Mouse (Mus musculus) liver, embryonic 14.5 days (tissue): ENCODE data around the gene Hoxb8. TPM values are rescaled to one million over a fixed set of nuclear protein-coding genes. Genes with fewer than 3 reads are reported as not detected.
A peak's percentile ranks its signal among the peaks of the same experiment; 100 is the strongest.

Experiments
- ATAC-seq: fragments of 200-750 bp; cut with Nextera tagmentation; 2 replicates; pipeline ENCODE4 v1.8.0; 2017; ENCODE audit warnings: moderate number of reproducible peaks, mild to moderate bottlenecking, moderate library complexity; ENCODE audit not compliant: insufficient read depth
- DNase-seq, 3 experiments: peaks; one replicate each; pipeline ENCODE4 v3.0.0-alpha.2; 2012 to 2013; ENCODE audit warnings: low read depth in 3 of 3, low spot score in 3 of 3
- H3K27ac ChIP-seq: fragments of 300-500 bp; sonication (generic); 2 replicates; pipeline ENCODE4 v1.5.1; 2014; ENCODE audit warnings: moderate library complexity, mild to moderate bottlenecking, control low read depth, inconsistent platforms
- H3K27me3 ChIP-seq: fragments of 300-500 bp; sonication (generic); 2 replicates; pipeline ENCODE4 v1.6.1; 2014; ENCODE audit warnings: mild to moderate bottlenecking, low read length, moderate library complexity; ENCODE audit not compliant: control insufficient read depth, insufficient read depth
- H3K36me3 ChIP-seq: fragments of 300-500 bp; sonication (generic); replicated peaks from 2 replicates; pipeline ENCODE4 v1.6.1; 2014; ENCODE audit warnings: low read depth; ENCODE audit not compliant: control insufficient read depth, insufficient read depth
- H3K4me1 ChIP-seq, 2 experiments: fragments of 200-500 bp in 1 of 2; fragments of 300-500 bp in 1 of 2; sonication (generic) in 1 of 2; replicated peaks; 2 replicates each; pipeline ENCODE4 v1.6.1; 2012 to 2014; ENCODE audit warnings: antibody characterized with exemption in 1 of 2, inconsistent platforms in 1 of 2, low read length in 1 of 2; ENCODE audit not compliant: control insufficient read depth in 2 of 2, insufficient read depth in 2 of 2
- H3K4me2 ChIP-seq: fragments of 300-500 bp; sonication (generic); 2 replicates; pipeline ENCODE4 v1.6.1; 2014; ENCODE audit warnings: low read depth, mild to moderate bottlenecking, control low read depth, moderate library complexity
- H3K4me3 ChIP-seq, 2 experiments: fragments of 200-500 bp in 1 of 2; fragments of 300-500 bp in 1 of 2; sonication (generic) in 1 of 2; 2 replicates each; pipeline ENCODE4 v1.5.1; 2012 to 2014; ENCODE audit warnings: low read depth in 2 of 2, low read length in 2 of 2, mild to moderate bottlenecking in 2 of 2, control low read depth in 1 of 2, inconsistent platforms in 1 of 2, moderate library complexity in 1 of 2; ENCODE audit not compliant: insufficient read depth in 1 of 2
- H3K9ac ChIP-seq: fragments of 300-500 bp; sonication (generic); replicated peaks from 2 replicates; pipeline ENCODE4 v1.6.1; 2014; ENCODE audit warnings: mild to moderate bottlenecking, control low read depth, moderate library complexity
- H3K9me3 ChIP-seq: fragments of 300-500 bp; sonication (generic); 2 replicates; pipeline ENCODE4 v1.6.1; 2016; ENCODE audit warnings: low read length, mixed read lengths; ENCODE audit not compliant: control insufficient read depth
- CTCF ChIP-seq: IDR thresholded peaks from 2 replicates; pipeline ENCODE4 v1.5.1; 2016; ENCODE audit warnings: antibody characterized with exemption, low read depth, control low read depth
- EP300 ChIP-seq: IDR thresholded peaks from 2 replicates; pipeline ENCODE4 v1.6.1; 2016; ENCODE audit warnings: antibody characterized with exemption, low read depth
- WGBS: fragments of 180-500 bp; shearing (Covaris S2); extraction: QIAGEN DNeasy Blood & Tissue Kit; methylation state at CpG from one replicate; pipeline ENCODE4 v1.1.7; 2014; ENCODE audit not compliant: insufficient replicate concordance; 5-methylcytosine and 5-hydroxymethylcytosine counted together
- polyA plus RNA-seq, 2 experiments: library from polyadenylated mRNA; depleted of rRNA in 1 of 2; stranded (reverse) in 1 of 2; unstranded in 1 of 2; fragments of >200 nt; fragmentation: Nextera tagmentation in 1 of 2; extraction: Ambion mirVana in 1 of 2; gene quantifications; 2 replicates each; pipeline versions ENCODE4 v1.2.1 to v1.2.3; 2012 to 2014

Hoxb8 gene
- polyA plus RNA-seq, 2 experiments: 0.03 TPM; not detected in 1

GRCm38 (mm10) chr11:96316696-96317607 is 35.2 kb downstream of the Hoxb8 start:
- Histone ChIP-seq H3K4me2 (no peak overlapping the region), H3K27ac (no peak overlapping the region), H3K4me1 (no peaks in the 10 kb centered on the region), H3K4me3 (no peak overlapping the region), H3K9me3 (no peaks in the 10 kb centered on the region), H3K9ac (no peak overlapping the region), H3K36me3 (no peaks in the 10 kb centered on the region), H3K27me3 (peaks cover 93% of the 10 kb centered on the region)
- TF ChIP-seq CTCF (no peak), EP300 (no peak)
- DNase-seq (no peak), ATAC-seq (no peak)
- WGBS: 21% methylated on average over 18 of the region's 18 CpGs

GRCm38 (mm10) chr11:96317608-96318367 is 36.1 kb downstream of the Hoxb8 start, which contains the start of gene Hoxb4:
Gene Hoxb4 (plus strand): TSS chr11:96318267.
- Histone ChIP-seq H3K4me3 (peak within 1 kb of the TSS; percentile 33 to 54), H3K9ac (no peak within 1 kb of the TSS), H3K9me3 (no peaks in the 10 kb centered on the region), H3K4me2 (peak within 1 kb of the TSS; percentile 47), H3K27ac (no peak within 1 kb of the TSS), H3K4me1 (no peaks in the 10 kb centered on the region), H3K27me3 (peaks cover 91% of the 10 kb centered on the region), H3K36me3 (no peaks in the 10 kb centered on the region)
- WGBS: 5% methylated on average over 28 of the region's 28 CpGs
- no peak for ATAC-seq
- DNase-seq: no peak
- TF ChIP-seq EP300 (no peak), CTCF (no peak)

DNA sequence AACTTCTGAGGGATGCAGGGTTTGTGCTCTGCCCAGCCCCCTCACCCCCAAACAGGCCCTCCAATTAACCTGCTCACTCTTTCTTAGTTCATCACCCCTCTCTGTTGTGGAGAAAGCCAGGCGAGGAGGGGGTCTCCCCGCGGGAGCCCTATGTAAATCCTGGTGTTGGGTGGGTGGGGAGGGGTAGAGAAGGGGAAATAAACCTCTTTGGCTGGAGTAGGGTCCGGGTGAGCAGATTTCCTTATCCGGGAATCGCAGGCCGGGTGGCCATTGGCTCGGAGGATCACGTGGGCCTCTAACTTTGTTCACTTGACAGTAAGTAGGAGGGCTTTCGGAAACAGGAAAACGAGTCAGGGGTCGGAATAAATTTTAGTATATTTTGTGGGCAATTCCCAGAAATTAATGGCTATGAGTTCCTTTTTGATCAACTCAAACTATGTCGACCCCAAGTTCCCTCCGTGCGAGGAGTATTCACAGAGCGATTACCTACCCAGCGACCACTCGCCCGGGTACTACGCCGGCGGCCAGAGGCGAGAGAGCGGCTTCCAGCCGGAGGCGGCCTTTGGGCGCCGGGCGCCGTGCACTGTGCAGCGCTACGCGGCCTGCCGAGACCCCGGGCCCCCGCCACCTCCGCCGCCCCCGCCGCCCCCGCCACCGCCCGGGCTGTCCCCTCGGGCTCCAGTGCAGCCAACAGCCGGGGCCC is 36.8 kb downstream of the Hoxb8 start:
- Histone ChIP-seq H3K27me3 (peaks cover 88% of the 10 kb centered on the region), H3K9ac (no peak overlapping the region), H3K4me3 (peak overlapping the region; percentile 33 to 54), H3K36me3 (no peaks in the 10 kb centered on the region), H3K4me2 (peak overlapping the region; percentile 47), H3K27ac (no peak overlapping the region), H3K9me3 (no peaks in the 10 kb centered on the region), H3K4me1 (no peaks in the 10 kb centered on the region)
- no peak for TF ChIP-seq EP300
- TF ChIP-seq CTCF: no peak
- under 1% methylated on average over 40 of the region's 45 CpGs for WGBS
- DNase-seq (no peak), ATAC-seq (no peak)

DNA sequence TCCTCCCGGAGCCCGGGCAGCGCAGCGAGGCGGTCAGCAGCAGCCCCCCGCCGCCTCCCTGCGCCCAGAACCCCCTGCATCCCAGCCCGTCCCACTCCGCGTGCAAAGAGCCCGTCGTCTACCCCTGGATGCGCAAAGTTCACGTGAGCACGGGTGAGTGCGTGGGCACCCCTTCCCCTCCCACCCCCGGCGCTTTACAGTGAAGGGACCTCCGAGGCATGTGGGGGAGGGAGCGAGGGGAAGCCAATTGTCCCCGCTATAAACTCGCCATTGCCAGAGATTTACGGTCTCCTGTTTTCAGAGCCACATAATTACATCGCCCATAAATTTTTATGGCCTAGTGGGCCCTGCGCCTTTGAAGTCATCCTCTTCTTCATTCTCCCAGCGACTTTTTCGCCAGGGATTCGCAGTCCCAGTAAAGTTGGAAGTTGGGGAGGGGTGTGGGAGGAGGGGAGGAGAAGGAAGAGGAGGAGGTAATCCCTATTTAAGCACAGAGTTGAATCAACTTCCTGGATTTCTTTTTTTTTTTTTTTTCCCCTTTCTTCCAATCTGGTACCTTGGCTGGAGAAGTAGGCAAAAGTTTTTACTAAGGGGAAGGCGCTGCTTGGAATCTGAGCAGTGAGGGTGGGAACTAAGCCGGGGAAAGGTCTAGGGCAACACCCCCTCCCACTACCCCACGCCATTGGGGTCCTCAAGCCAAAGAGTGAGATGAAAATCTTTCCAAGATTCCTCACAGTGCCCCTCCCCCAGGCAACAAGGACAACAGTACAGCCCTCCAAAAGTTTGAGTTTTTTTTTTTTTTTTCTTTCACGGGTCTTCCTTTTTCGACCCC is 37.6 kb downstream of the Hoxb8 start:
- H3K9ac ChIP-seq: no peak overlapping the region
- peaks cover 80% of the 10 kb centered on the region for H3K27me3 ChIP-seq
- ATAC-seq (no peak), DNase-seq (no peak)
- peak overlapping the region; percentile 41 for H3K4me2 ChIP-seq
- no peaks in the 10 kb centered on the region for H3K9me3 ChIP-seq
- H3K4me3 ChIP-seq: peak overlapping the region; percentile 33 to 46
- TF ChIP-seq CTCF (no peak), EP300 (no peak)
- WGBS: under 1% methylated on average over 28 of the region's 34 CpGs
- H3K36me3 ChIP-seq: no peaks in the 10 kb centered on the region
- no peak overlapping the region for H3K27ac ChIP-seq
- no peaks in the 10 kb centered on the region for H3K4me1 ChIP-seq
